In the genomic region with DNA sequence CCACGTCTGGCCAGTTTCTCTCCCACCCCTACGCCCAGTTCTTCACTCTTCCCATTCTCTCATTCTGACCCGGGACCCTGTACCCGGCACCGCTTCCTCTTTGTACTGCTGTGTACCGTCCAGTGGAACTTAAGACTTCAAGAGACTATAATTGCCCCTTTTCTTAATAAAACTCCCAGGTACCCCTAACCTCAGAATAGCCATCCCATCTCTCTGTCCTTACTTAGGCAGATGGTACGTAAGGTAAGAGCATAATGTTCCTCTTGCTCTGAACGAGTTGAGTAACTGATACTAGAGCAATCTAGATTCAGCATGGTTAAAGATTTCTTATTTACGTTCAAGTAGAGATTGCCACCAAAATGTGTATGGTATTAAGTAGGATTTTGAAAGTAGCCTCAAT, we compare ENCODE assay signal across 8 mouse cellular contexts. TPM values are rescaled to one million over a fixed set of nuclear protein-coding genes. Genes with fewer than 3 reads are reported as not detected.
DNase-seq lines count a peak whose midpoint lies in the region; ATAC-seq and TF ChIP-seq lines count a peak whose summit lies in the region.

No protein-coding gene starts in this region.

- peak overlapping the region; percentile 91 for H3K4me3 ChIP-seq in kidney, embryonic 14.5 days (ENCODE audit: low read length)
- peak overlapping the region; percentile 82 to 90 for H3K4me3 ChIP-seq in MEL (ENCODE audit: control insufficient read depth in 1 of 2, insufficient read depth in 1 of 2, low read depth in 2 of 2, low read length in 2 of 2)
- H3K4me3 ChIP-seq in hindbrain, embryonic 10.5 days: peak overlapping the region; percentile 86
- H3K4me3 ChIP-seq in midbrain, embryonic 12.5 days: peak overlapping the region; percentile 95

- no peaks in the 10 kb centered on the region for H3K27me3 ChIP-seq in kidney, embryonic 14.5 days (ENCODE audit: control insufficient read depth, insufficient read depth, low read length)
- no peaks in the 10 kb centered on the region for H3K27me3 ChIP-seq in MEL (ENCODE audit: control insufficient read depth in 1 of 2, insufficient read depth in 2 of 2, low read length in 2 of 2)
- H3K27me3 ChIP-seq in hindbrain, embryonic 10.5 days (ENCODE audit: insufficient read depth, poor library complexity, severe bottlenecking): no peaks in the 10 kb centered on the region
- no peaks in the 10 kb centered on the region for H3K27me3 ChIP-seq in midbrain, embryonic 12.5 days

- H3K9me3 ChIP-seq in kidney, embryonic 14.5 days (ENCODE audit: control insufficient read depth, low read length): no peaks in the 10 kb centered on the region
- H3K9me3 ChIP-seq in MEL (replicated peaks; ENCODE audit: insufficient read depth, low read length): no peaks in the 10 kb centered on the region
- no peaks in the 10 kb centered on the region for H3K9me3 ChIP-seq in hindbrain, embryonic 10.5 days
- no peaks in the 10 kb centered on the region for H3K9me3 ChIP-seq in midbrain, embryonic 12.5 days

- peak overlapping the region; percentile 87 for H3K4me2 ChIP-seq in kidney, embryonic 14.5 days (replicated peaks; ENCODE audit: low read depth, low read length)
- H3K4me2 ChIP-seq in midbrain, embryonic 12.5 days (replicated peaks): peak overlapping the region; percentile 78

- no peak for TF ChIP-seq RAD21 in MEL (IDR thresholded peaks at IDR 0.05; ENCODE audit: low read depth, low read length)

- TF ChIP-seq CTCF in MEL (IDR thresholded peaks at IDR 0.05 in 2 of 3, conservative IDR thresholded peaks at IDR 0.05 in 1 of 3; ENCODE audit: control insufficient read depth in 1 of 3, insufficient read depth in 1 of 3, low read depth in 2 of 3, low read length in 3 of 3, poor library complexity in 1 of 3, severe bottlenecking in 1 of 3): no peak

- no peak overlapping the region; the same call in 1 of the 2 replicates for H3K27ac ChIP-seq in kidney, embryonic 14.5 days (ENCODE audit: low read depth, low read length)
- H3K27ac ChIP-seq in MEL (ENCODE audit: control insufficient read depth, low read depth, low read length): no peak overlapping the region
- peak overlapping the region; percentile 93 for H3K27ac ChIP-seq in hindbrain, embryonic 10.5 days
- H3K27ac ChIP-seq in midbrain, embryonic 12.5 days (replicated peaks): no peak overlapping the region

- H3K79me2 ChIP-seq in MEL (ENCODE audit: control insufficient read depth, insufficient read depth, low read length, poor library complexity): peaks cover 7% of the 10 kb centered on the region; the same call in 1 of the 2 replicates

- H3K4me1 ChIP-seq in kidney, embryonic 14.5 days (ENCODE audit: control insufficient read depth, insufficient read depth, low read length): peaks cover 6% of the 10 kb centered on the region
- peaks cover 0 to 8% of the 10 kb centered on the region in 2 experiments; a peak in 1 of 4 replicates for H3K4me1 ChIP-seq in MEL (ENCODE audit: control insufficient read depth in 1 of 2, insufficient read depth in 2 of 2, low read length in 2 of 2)
- H3K4me1 ChIP-seq in hindbrain, embryonic 10.5 days (replicated peaks): peaks cover 27% of the 10 kb centered on the region
- H3K4me1 ChIP-seq in midbrain, embryonic 12.5 days: peaks cover 32% of the 10 kb centered on the region

- no peak for TF ChIP-seq EP300 in MEL (IDR thresholded peaks at IDR 0.05; ENCODE audit: low read depth in 1 of 2, low read length in 2 of 2)

- no peaks in the 10 kb centered on the region for H3K36me3 ChIP-seq in kidney, embryonic 14.5 days (ENCODE audit: control insufficient read depth, insufficient read depth, low read length)
- H3K36me3 ChIP-seq in MEL (ENCODE audit: control insufficient read depth in 1 of 2, insufficient read depth in 2 of 2, low read length in 2 of 2): peaks cover 0 to 12% of the 10 kb centered on the region in 2 experiments; a peak in 2 of 4 replicates
- no peaks in the 10 kb centered on the region for H3K36me3 ChIP-seq in hindbrain, embryonic 10.5 days
- no peaks in the 10 kb centered on the region for H3K36me3 ChIP-seq in midbrain, embryonic 12.5 days

- H3K9ac ChIP-seq in kidney, embryonic 14.5 days (ENCODE audit: low read depth, low read length): peak overlapping the region; percentile 85
- peak overlapping the region; percentile 87 for H3K9ac ChIP-seq in MEL (ENCODE audit: control insufficient read depth, low read depth, low read length, poor library complexity, severe bottlenecking)
- H3K9ac ChIP-seq in midbrain, embryonic 12.5 days (replicated peaks): peak overlapping the region; percentile 87

- no peak for DNase-seq in kidney, adult 9 months
- peak; percentile 55 for DNase-seq in MEL (ENCODE audit: low read depth, low spot score)
- no peak for DNase-seq in hindbrain, embryonic 10.5 days (ENCODE audit: low spot score)
- no peak for DNase-seq in cerebellum, postnatal 36 days
- no peak for DNase-seq in thymus, postnatal 25 days
- DNase-seq in kidney, postnatal 36 days: no peak

- peak; percentile 4; the same call in 1 of the 2 replicates for ATAC-seq in kidney, embryonic 14.5 days (ENCODE audit: low FRiP score, low TSS enrichment)
- no peak for ATAC-seq in midbrain, embryonic 12.5 days (ENCODE audit: low FRiP score, low read depth)

- WGBS in kidney, embryonic 14.5 days: under 1% methylated on average over 9 of the region's 9 CpGs
- 3% methylated on average over 9 of the region's 9 CpGs for WGBS in hindbrain, embryonic 10.5 days
- 2% methylated on average over 9 of the region's 9 CpGs for WGBS in midbrain, embryonic 12.5 days

- TF ChIP-seq POLR2A in MEL (IDR thresholded peaks at IDR 0.05; ENCODE audit: control insufficient read depth in 1 of 2, insufficient read depth in 1 of 2, low read depth in 1 of 2, low read length in 2 of 2, poor library complexity in 1 of 2): no peak

TF ChIP-seq in MEL, 35 proteins besides CTCF, POLR2A, EP300 and RAD21:
- TF ChIP-seq TBP (IDR thresholded peaks at IDR 0.05; ENCODE audit: low read depth, low read length) (no peak), TCF12 (IDR thresholded peaks at IDR 0.05; ENCODE audit: low read depth, low read length) (no peak), RCOR1 (IDR thresholded peaks at IDR 0.05; ENCODE audit: low read depth, low read length) (0 out of 2 replicates have a peak, but pooled peaks have one; percentile 19), ELF1 (IDR thresholded peaks at IDR 0.05; ENCODE audit: low read depth, low read length) (0 out of 2 replicates have a peak, but pooled peaks have one; percentile 15)

RNA-seq across cellular contexts. Expression of a gene that starts 1.3 kb away (rescaled TPM):
- 9.0 and 11.3 TPM in 2 replicates for polyA plus RNA-seq in kidney, embryonic 14.5 days (2014; fragmentation: Nextera tagmentation; extraction: Ambion mirVana)
- 3.0 and 4.9 TPM in 2 replicates for total RNA-seq in MEL (2012; rRNA removed)
- 10 to 100 TPM in 1 of 2 experiments, not detected in 1; 18.1 TPM for polyA plus RNA-seq in MEL (2012; ENCODE audit: insufficient read depth in 1 of 2, insufficient read length in 2 of 2, low read depth in 1 of 2, low replicate concordance in 2 of 2, missing spikeins in 1 of 2)
- 6.6 and 7.9 TPM in 2 replicates for polyA plus RNA-seq in hindbrain, embryonic 10.5 days (2016; fragmentation: Nextera tagmentation; extraction: Ambion mirVana)
- polyA plus RNA-seq in midbrain, embryonic 12.5 days (2016; fragmentation: Nextera tagmentation; extraction: Ambion mirVana): 7.1 and 7.5 TPM in 2 replicates

RNA-seq across cellular contexts. Expression of a gene that starts 46.0 kb away (rescaled TPM):
- polyA plus RNA-seq in kidney, embryonic 14.5 days (2014; fragmentation: Nextera tagmentation; extraction: Ambion mirVana): 1.8 and 2.3 TPM in 2 replicates
- total RNA-seq in MEL (2012; rRNA removed): 1.4 TPM in 2 replicates
- 1 to 10 TPM in 1 of 2 experiments, not detected in 1; 2.9 TPM for polyA plus RNA-seq in MEL (2012; ENCODE audit: insufficient read depth in 1 of 2, insufficient read length in 2 of 2, low read depth in 1 of 2, low replicate concordance in 2 of 2, missing spikeins in 1 of 2)
- 0.37 and 0.62 TPM in 2 replicates for polyA plus RNA-seq in hindbrain, embryonic 10.5 days (2016; fragmentation: Nextera tagmentation; extraction: Ambion mirVana)
- 0.36 and 0.42 TPM in 2 replicates for polyA plus RNA-seq in midbrain, embryonic 12.5 days (2016; fragmentation: Nextera tagmentation; extraction: Ambion mirVana)
